Mouse (Mus musculus): ENCODE results near the gene Csdc2.

Csdc2 gene

GRCm38 (mm10) chr15:81924933-81925332 lies 11.6 kb upstream of the Csdc2 start:
- DNase-seq (ENCODE audit: low read depth, low spot score), result no peak

GRCm38 (mm10) chr15:81925760-81926445 lies 10.7 kb upstream of the Csdc2 start, which contains the start of gene Polr3h:
Polr3h (minus strand) TSS chr15:81926240.
- peak; percentile 95 for DNase-seq (ENCODE audit: low read depth, low spot score)

GRCm38 (mm10) chr15:81926446-81926822 lies 10.1 kb upstream of the Csdc2 start:
- no peak for DNase-seq (ENCODE audit: low read depth, low spot score)

- DNase-seq (ENCODE audit: low read depth, low spot score), result no peak
These were observed 8.8 kb upstream of the Csdc2 start for GRCm38 (mm10) chr15:81927741-81928140.

GRCm38 (mm10) chr15:81928277-81928676 lies 8.3 kb upstream of the Csdc2 start:
- DNase-seq (ENCODE audit: low read depth, low spot score), result no peak

GRCm38 (mm10) chr15:81932951-81933470 lies 3.5 kb upstream of the Csdc2 start:
- DNase-seq (ENCODE audit: low read depth, low spot score), result no peak

GRCm38 (mm10) chr15:81933986-81934385 lies 2.6 kb upstream of the Csdc2 start:
- no peak for DNase-seq (ENCODE audit: low read depth, low spot score)

GRCm38 (mm10) chr15:81935869-81936637 lies 506 bp upstream of the Csdc2 start:
- DNase-seq (ENCODE audit: low read depth, low spot score), result no peak

GRCm38 (mm10) chr15:81937098-81937972 lies 776 bp downstream of the Csdc2 start:
- no peak for DNase-seq (ENCODE audit: low read depth, low spot score)

- DNase-seq (ENCODE audit: low read depth, low spot score), result peak; percentile 63
These were observed 1.7 kb downstream of the Csdc2 start for GRCm38 (mm10) chr15:81938246-81938645.

- no peak for DNase-seq (ENCODE audit: low read depth, low spot score)
These were observed 2.7 kb downstream of the Csdc2 start for GRCm38 (mm10) chr15:81939157-81939715.

GRCm38 (mm10) chr15:81939774-81940173 lies 3.2 kb downstream of the Csdc2 start:
- DNase-seq (ENCODE audit: low read depth, low spot score), result no peak

GRCm38 (mm10) chr15:81940219-81940618 lies 3.7 kb downstream of the Csdc2 start:
- DNase-seq (ENCODE audit: low read depth, low spot score), result no peak

- DNase-seq (ENCODE audit: low read depth, low spot score), result peak; percentile 44
These were observed 4.5 kb downstream of the Csdc2 start for GRCm38 (mm10) chr15:81941010-81941409.

- no peak for DNase-seq (ENCODE audit: low read depth, low spot score)
These were observed 6.7 kb downstream of the Csdc2 start for GRCm38 (mm10) chr15:81943176-81943749.

- DNase-seq (ENCODE audit: low read depth, low spot score), result no peak
These were observed 12.5 kb downstream of the Csdc2 start for GRCm38 (mm10) chr15:81949076-81949475.

- no peak for DNase-seq (ENCODE audit: low read depth, low spot score)
These were observed 13.0 kb downstream of the Csdc2 start for GRCm38 (mm10) chr15:81949476-81950131.

- DNase-seq (ENCODE audit: low read depth, low spot score), result no peak
These were observed 14.2 kb downstream of the Csdc2 start for GRCm38 (mm10) chr15:81950716-81951115.

- no peak for DNase-seq (ENCODE audit: low read depth, low spot score)
These were observed 14.6 kb downstream of the Csdc2 start for GRCm38 (mm10) chr15:81951159-81951558.

- DNase-seq (ENCODE audit: low read depth, low spot score), result no peak
These were observed 15.8 kb downstream of the Csdc2 start for GRCm38 (mm10) chr15:81952310-81952709.

GRCm38 (mm10) chr15:81954151-81954583 lies 17.6 kb downstream of the Csdc2 start:
- no peak for DNase-seq (ENCODE audit: low read depth, low spot score)
